Mouse (Mus musculus): ENCODE results near the gene Bloc1s3.

GRCm38 (mm10) chr7:19501658-19502057, 6.5 kb downstream of the Bloc1s3 start:
- no peak for TF ChIP-seq CTCF (IDR thresholded peaks at IDR 0.05; ENCODE audit: insufficient read depth, low read length)
- no peak for TF ChIP-seq POLR2A (IDR thresholded peaks at IDR 0.05; ENCODE audit: borderline replicate concordance, extremely low read depth, low read depth, low read length)
